Mouse (Mus musculus) megakaryocyte, adult 5-6 weeks (primary cell): ENCODE measurements around the gene Sec22a. TPM values are rescaled to one million over a fixed set of nuclear protein-coding genes. Genes with fewer than 3 reads are reported as not detected.

Source experiments
- ATAC-seq: 2 replicates; pipeline ENCODE4 v1.8.0; 2016; ENCODE audit warnings: mild to moderate bottlenecking, inconsistent platforms; ENCODE audit not compliant: poor library complexity, severe bottlenecking
- total RNA-seq, 2 experiments: library from RNA; stranded (forward) in 1 of 2; stranded (reverse) in 1 of 2; fragments of 153-499, 151-499 nt in 1 of 2; fragments of 221-1000, 200-1000 nt in 1 of 2; gene quantifications; 2 replicates each; pipeline versions ENCODE4 v1.2.3 to v1.2.4; 2015 to 2017

Sec22a gene
- total RNA-seq, 2 experiments from 2014 or later, result 5.2 to 6.1 TPM

DNA sequence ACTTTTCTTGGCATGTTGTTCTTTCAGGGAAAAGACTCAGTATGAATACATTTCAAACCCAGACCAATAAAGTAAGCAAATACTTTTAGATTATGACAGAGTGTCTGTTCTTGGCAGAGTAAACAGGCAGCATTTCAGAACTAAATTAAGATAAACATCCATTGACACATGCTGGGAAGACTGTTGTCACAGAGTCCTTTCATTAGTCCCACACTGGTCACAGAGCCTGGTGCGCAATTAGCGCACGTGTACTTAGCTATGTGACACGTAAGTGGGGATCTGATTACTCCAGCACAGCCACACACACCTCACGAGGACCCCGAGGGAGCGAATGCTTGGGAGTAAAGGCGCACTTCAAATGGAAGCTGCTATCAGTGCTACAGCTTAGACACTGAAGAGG, 52.1 kb downstream of the Sec22a start:
- no peak for ATAC-seq

GRCm38 (mm10) chr16:35310551-35311110, 53.1 kb downstream of the Sec22a start:
- ATAC-seq, result no peak

- no peak for ATAC-seq
These were observed 54.1 kb downstream of the Sec22a start for GRCm38 (mm10) chr16:35309634-35310033.

DNA sequence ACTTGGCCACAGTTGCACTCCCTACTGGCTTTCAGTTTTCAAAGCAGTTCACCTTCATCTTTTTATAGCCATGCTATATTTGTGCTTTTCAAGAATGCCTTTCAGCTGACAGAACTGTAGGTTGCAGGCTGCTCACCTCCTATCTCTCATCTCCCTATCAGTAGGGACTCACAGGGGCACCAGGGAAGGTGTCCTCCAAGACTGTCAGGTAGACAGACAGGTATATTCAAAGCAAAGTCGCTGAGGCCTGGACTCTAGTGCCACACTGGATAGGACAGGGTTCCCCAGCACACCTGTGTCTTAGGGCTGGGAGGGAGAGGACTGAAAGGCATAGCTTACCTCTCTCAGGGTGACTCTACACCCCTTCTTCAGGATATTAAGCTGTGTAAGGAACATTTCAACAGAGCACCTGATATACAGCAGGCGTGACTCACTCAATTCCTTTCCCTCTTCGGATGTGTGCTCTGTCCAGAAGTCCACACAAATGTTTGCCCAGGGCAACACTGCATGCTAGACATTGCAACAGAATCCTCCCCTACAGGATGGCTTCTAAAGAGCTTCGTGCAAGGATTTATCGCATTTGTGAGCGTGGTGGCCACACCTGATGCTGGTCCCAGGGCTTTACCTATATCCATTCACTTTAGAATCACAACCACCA, 55.1 kb downstream of the Sec22a start:
- no peak for ATAC-seq

DNA sequence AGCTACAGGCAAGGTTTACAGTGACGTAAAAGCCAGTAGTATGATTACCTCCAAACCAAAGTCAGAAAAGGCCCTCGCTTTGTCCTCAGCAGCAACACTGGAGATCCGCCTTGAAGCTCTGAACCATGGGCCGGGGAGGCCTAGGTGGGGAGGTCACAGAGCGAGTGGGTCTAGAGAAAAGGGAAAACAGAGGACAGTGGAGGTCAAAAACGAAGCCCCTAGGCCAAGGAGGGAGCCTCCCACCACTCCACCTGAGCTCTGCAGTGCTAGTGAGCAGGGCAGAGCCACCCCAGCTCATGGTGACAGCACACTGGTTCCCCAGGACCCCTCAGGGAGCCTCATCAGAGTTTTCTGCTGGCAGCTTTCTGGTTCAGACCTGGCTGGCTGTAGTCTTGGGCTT, 55.7 kb downstream of the Sec22a start:
- no peak for ATAC-seq

DNA sequence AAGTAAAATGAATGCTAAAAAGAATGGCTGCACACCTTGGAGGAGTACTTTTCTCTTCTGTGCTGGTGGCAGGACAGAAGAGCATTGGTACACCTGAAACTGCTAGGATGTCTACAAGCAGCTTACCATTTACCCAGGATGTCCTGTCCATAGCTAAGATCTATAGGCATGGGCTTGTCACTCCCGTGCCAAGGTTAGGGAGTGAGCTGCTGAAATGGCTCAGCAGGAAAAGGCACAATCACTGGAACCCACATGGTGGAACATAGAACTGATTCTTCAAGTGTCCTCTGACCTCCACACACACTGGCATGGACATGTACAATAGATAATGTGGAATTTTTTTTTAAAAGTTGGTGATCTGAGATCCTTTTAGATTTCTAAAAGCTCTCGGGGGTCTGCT, 56.4 kb downstream of the Sec22a start:
- ATAC-seq, result no peak

- no peak for ATAC-seq
These were observed 57.1 kb downstream of the Sec22a start for GRCm38 (mm10) chr16:35306631-35307030.

- no peak for ATAC-seq
These were observed 58.5 kb downstream of the Sec22a start for GRCm38 (mm10) chr16:35305226-35305625.

DNA sequence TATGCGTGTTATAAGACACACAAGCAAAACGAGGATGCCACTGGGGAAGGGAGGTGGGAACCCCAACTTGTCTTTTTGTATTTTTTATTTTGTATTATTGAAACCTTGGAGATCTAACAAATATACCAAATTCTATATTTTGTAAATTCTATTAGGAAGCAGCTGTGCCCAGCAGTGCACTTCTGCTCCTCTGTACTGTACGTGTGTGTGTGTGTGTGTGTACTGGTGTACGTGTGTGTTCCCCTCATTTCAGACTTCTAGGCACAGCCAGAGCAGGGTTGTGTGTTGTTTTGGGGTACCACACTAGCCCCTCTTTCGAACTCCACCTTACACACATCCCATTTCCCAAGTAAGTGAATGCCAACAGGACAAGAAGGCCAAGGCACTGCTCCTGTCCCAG, 59.3 kb downstream of the Sec22a start:
- no peak for ATAC-seq

DNA sequence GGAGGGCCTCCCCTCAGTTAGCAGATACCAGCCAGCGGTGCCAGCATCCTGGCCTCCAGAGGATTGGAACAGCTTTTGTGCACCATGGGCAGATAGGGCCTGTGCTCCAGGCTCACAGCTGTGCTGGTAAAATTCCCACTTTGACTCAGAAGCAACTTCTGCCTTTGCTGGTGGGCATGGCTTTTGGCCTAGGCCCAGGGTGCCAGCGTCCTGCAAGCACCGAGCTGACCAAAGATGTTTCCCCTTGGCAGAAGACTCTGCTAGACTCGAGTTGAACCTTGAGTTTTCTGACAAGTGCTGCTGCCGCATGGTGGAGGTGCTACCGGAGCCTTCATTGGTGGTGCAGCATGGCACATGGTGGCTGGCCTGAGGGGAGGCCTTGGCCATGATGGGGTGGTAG, 60.0 kb downstream of the Sec22a start:
- ATAC-seq, result no peak

- ATAC-seq, result no peak
These were observed 61.1 kb downstream of the Sec22a start for GRCm38 (mm10) chr16:35302441-35303280.

DNA sequence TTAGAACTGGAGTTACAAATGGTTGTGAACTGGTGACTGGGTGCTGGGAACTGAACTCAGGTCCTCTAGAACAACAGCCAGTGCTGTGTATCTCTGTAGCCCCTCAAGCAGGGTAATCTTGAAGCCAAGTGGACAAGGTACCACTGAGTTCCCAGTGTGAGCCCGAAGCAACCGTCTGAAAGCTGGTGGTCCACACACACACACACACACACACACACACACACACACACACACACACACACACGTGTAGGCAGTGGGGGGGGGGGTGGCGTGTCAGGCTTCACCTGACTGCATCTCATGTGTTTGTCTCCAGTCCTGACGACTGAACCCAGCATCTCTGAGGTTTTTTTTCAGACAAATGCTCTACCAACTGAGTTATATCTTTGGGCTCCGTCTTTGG, 63.6 kb downstream of the Sec22a start:
- ATAC-seq, result no peak

GRCm38 (mm10) chr16:35297786-35298185, 65.9 kb downstream of the Sec22a start:
- ATAC-seq, result no peak

- no peak for ATAC-seq
These were observed 76.5 kb downstream of the Sec22a start for GRCm38 (mm10) chr16:35287244-35287643.

DNA sequence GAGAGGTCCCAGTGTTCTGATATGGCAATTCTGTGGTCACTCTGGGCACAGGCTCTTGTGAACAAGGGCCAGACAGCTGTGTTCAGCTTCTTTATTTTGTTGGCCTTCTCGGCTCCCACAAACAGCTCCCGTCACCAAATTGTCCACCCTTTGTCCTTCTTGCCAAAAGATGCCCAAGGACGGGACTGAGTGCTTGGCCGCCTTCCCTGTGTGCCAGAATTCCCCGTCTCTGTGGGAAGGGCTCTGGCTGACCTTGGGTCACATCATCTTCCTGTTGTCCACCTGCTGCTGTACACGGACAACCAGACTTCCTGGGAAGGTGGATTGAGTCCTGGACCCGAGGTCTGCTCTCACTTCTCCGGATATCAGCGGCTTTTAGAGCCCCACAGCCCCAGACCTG, 77.9 kb downstream of the Sec22a start:
- no peak for ATAC-seq

DNA sequence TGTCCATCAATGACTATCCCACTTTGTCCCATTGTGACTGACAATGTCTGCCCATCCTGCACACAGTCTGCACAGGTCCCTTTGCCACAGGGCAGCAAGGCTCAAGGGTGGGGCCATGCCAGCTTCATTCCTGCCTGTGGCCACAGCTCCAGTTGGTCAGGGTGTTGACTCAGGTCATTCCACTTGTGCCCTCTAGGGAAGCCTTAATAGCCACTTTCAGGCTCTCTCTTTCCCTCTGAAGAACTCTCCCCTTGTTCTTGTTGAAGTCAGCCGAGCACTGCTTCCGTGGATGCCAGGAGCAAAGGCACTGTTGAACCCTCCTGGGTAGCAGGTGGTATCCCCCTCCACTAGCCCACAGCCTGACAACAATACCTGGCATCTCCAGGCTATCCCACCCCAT, 81.3 kb downstream of the Sec22a start:
- ATAC-seq, result no peak

DNA sequence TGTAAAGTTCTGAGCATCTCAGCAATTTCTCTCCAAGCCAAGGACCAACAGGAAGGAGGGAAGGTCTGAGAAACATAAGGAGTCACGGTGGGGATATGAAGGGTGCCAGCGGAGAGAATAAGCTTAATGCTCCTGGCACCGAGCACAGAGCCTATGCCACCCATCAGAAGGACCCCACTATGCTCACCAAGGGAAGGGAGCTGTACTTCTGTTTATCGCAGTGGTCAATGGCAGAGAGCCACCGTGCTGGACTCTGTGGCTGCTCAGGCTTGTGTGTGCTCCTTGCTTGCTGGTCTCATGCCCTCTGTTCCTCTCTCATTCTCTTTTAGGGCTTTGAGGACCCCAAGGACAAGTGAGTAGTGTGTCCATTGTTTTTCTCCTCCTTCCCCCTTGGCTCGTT, 85.6 kb downstream of the Sec22a start:
- ATAC-seq, result no peak

GRCm38 (mm10) chr16:35272417-35272816, 91.3 kb downstream of the Sec22a start:
- ATAC-seq, result no peak

- no peak for ATAC-seq
These were observed 92.1 kb downstream of the Sec22a start for GRCm38 (mm10) chr16:35271572-35271971.

DNA sequence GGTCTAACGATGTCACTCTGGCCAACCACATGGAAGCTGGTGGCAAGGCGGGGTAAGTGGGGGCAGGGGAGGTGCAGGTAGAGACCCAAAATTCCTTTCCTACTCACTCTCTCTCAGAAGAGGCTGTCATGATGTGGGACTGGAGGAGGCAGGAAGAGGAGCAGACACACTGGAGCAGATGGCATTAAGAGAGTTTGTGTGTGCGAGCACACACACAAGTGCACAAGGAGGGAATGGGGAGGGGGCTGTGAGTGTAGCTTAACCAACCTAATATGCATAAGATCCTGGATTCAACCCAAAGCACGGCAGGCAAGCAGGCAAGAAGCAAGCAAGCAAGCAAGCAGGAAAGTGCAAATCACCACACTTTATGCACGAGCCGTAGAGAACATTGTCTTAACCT, 92.8 kb downstream of the Sec22a start:
- ATAC-seq, result no peak

DNA sequence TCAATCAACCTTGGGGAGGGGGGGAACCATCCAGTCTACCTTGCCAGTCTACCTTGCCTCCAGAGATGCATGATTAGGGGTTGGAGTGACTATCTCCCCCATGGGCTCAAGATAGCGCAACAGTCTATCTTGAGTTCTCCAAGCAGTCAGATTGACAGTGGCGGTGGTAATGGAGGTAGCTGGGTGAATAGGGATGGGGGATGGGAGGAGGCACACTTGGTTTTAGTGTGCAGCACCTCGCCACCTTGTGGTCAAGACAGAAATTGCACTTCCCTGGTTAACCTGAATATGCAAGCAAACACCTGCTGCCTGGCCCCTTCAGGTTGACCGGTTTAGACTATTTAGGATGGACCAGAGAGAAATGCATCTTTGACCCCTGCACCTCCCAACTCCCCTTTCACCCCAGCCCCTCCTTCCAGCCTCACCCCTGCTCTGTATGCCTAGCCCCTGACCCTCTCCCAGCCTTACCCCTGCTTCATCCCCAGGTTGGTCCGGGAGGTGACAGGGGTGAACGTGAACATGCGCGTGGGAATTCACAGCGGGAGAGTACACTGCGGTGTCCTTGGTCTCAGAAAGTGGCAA, 93.3 kb downstream of the Sec22a start:
- ATAC-seq, result peak; percentile 59; the same call in 1 of the 2 replicates
